Mouse (Mus musculus): ENCODE data around the gene Wdr93.

Wdr93 gene

DNA sequence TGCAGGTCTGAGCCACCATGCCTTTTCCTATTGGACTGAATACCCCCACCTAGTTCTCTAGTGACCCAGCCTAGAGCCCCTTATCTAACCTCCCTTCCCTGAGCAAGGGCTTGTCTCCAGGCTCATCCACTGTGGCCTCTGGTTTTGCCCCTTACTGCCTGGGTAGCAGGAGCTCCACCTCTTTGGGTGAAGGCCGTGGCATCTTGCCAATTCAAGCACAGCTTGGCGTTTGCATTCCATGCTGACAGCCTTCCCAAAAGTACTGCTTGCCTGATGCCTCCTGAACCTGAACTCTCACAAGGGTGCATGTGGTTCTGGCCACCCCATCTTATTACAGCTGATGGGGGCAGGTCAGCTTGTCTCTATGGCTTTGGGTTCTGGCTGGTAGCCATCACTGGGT is 60.9 kb downstream of the Wdr93 start:
- no peak for DNase-seq

DNA sequence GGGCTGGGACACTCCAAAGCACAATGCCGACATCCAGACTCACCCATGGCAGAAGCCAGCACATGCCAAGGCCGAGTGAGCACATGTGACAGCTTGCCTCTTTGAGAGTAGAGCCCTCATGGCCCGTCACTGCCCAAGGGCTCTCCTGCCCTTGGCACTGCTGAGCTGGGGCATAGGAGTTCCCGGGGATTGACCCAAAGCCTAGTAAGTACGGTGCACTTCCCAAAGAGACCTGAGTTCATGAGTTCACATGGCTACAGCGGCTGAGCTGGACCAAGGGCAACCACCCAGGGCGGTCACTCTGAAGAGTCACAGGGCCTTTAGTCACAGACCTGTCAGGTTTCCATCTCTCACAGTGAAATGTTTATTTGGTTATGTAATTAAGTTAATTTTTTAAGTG is 65.6 kb downstream of the Wdr93 start:
- no peak for DNase-seq

DNA sequence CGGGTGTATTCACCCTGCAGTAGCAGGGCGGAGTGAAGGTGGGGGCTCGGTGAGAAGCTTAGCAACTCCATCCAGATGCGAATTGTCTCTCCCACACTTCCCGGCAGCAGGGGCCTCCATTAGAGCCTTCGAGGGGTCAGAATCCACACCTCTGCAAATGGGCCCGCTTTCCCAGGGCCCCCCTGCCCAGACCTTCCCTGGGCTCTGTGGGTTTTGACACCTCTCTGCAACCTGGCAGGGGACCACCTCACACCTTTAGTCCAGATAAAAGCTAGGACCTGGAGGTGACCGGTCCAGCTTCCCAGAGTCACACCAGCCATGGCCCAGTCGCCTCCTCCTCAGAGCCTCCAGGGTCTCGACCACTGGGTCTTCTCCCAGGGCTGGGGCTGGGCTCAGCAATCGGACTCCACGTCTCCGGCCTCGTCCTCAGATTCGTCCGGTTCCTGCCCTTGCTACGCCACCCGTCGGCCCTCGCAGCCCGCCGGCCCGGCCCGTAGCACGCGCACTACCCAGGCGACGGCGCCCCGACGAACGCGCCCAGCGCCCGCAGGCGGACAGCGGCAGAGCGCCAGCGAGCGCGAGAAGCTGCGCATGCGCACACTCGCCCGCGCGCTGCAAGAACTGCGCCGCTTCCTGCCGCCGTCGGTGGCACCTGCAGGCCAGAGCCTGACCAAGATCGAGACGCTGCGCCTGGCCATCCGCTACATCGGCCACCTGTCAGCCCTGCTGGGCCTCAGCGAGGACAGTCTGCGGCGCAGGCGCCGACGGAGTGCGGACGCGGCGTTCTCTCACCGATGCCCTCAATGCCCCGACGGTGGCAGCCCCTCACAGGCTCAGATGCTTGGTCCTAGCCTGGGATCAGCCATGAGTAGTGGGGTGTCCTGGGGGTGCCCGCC is 67.9 kb downstream of the Wdr93 start, which contains the start of gene Mesp2:
TSS of gene Mesp2 (plus strand) at position 117 of the 896 bp plus-strand sequence.
- DNase-seq, result no peak

DNA sequence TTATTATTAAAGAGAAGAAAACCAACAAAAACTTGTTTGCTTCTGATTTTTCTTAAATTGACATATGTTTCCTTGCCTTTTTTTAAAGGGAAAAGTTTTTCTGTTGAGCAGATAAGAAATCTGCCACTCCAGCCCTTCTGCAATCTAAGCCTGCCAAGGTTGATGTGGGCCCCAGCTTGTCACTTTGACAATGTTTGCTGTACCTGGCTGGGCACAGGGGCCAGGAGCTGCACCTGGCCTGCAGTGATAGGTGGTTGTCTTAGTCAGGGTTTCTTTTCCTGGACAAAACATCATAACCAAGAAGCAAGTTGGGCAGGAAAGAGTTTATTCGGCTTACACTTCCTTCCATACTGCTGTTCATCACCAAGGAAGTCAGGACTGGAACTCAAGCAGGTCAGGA is 70.4 kb downstream of the Wdr93 start:
- no peak for DNase-seq

DNA sequence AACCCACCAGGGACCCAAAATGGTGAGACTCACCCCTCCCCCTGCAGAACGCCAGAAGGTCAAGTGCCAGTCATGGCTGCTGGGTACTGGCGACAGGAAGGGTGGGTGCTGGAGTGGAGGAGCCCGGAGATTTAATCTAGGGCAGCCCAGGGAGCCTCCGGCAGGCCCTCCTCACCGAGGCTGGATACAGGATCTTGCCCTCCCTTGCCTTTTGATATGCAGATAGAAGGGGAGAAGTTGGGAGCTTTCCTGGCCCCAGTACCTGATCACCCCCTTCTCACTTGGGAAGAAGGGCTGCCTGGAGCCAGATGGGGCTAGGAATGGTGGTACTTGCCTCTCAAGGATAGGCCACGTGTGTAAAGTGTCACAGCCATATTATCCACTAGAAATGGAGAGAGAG is 75.4 kb downstream of the Wdr93 start:
- no peak for DNase-seq

DNA sequence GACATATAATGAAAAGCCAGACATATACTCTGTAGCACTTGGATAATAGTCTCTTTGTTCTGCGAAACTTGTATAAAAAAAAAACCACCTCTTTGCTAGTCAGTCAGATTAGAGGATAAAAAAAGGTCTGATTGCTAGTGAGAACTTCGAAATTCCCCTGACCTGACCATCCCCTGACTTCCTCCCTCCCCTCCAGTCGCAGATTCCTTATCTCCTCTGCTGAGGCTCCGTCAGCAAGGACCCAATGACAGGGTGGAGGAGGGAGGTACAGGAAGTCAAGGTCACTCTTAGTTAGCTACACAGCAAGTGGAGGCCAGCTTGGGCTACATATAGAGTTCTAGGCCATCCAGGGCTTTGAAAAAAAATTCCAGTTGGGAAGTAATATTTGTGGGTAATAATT is 76.6 kb downstream of the Wdr93 start:
- no peak for DNase-seq

DNA sequence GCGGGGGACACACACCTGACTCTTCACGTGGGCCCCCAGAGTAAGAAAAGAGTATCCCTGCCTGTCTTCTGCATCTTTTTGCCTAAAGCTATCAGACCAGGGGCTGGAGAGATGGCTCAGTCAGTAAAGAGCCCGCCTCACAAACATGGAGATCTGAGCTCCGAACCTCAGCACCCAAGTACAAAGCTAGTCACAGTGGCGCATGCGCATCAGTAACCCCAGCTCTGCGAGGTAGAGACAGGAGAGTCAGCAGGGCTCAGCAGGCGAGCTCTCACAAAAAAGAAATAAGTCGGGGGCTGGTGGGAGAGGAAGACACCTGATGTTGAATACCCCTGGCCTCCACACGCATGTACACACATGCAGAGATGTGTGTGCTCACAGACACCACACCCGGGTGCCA is 77.0 kb downstream of the Wdr93 start:
- DNase-seq, result no peak

DNA sequence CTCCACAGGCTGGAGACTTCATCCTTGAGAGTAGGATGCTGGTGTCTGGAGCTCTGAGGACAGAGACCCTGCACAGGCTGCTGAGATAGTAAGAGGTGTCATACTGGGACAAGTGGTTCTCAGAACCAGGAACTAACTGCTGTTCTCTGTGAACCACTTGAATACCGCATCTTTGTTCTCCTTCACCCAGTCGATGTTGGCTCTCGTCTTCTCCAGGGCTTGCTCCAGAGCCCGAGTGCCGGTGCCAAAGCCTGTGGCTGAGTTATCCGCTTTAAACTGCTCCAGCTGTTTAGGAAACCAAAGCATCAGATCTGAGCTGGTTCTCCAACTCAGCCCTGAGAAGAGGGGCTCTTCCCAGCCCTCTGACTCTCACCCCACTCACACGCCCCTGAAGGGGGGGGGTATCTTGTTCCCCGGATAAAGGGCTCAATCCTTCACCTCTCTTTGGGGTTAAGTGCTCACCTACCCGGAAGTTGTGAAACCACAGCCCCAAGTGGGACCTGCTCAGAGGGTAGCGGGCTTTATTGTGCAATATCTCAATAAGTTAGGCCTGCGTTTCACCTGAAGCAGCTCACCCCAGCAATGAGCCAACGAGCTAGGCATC is 79.2 kb downstream of the Wdr93 start:
- no peak for DNase-seq

DNA sequence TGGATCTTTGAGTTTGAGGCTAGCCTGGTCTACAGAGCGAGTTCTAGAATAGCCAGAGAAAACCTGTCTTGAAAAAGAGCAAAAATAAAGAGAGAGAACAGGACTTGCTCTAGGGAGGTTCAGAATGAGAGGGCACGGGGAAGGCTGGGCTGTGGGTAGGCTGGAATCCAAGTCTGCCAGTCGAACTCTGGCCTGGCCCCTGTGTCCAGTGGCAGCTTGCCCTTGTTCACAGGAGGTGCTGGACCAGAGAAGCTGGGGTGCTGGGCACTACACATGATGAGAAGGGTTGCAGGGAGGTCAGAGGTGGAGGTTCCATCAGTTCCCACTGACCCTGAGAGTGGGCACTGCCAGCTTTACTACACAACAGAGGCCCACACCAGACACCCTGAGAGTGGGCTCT is 85.4 kb downstream of the Wdr93 start:
- DNase-seq, result no peak

DNA sequence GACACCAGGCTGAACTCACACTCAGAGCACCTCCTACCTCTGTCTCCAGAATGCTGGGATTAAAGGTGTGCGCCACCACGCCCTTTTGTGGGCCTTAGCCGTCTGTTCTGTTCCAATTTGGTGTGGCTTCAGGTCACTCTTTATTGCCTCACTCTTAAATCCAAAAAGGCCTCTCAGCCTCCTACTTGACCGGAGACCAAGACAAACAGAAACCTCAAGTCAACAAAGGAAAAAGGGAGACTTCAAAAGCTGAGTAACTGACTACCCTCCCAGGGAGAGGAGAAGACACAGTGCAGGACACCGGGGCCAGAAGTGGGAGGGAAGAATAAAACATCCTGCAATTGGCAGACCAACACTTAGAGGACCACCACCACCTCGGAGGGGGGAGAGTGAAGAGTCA is 88.2 kb downstream of the Wdr93 start:
- DNase-seq, result no peak

DNA sequence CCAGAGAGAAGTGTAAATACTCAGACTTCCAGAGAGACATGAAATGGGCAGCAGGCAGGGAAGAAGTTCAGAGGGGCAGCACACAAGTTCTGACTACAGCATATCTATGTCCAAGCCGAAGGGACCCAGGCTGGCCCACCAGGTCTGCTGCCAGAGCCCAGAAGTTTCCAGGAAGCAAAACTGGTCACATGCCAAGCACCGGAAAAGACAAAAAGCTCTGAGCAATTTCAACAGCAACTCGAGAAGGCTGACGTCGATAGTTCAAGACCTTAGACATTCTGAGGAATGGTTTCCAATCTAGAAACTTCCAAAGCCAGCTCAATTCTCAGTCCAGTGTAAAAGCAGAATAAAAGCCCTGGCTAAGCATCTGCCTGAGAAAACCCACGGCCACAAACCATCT is 88.6 kb downstream of the Wdr93 start:
- no peak for DNase-seq

DNA sequence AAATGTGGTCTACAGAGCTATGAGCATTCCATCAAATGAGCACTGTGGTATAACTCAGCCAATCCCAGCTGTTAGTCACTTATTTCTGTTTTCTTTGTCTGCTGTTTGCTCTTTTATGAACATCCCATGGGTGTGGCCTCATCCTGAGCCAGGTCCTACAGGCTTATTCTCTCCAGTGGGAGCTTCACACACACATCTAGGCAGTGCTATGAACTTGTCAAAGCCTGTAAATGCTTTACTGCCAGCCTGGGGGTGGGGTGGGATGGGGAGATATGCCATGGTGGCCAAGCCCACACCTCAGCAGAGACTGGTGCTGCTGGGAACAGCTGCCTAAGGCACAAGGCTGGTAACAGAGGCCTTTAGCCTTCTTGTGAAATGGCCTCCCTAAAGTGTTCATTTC is 90.0 kb downstream of the Wdr93 start:
- no peak for DNase-seq

DNA sequence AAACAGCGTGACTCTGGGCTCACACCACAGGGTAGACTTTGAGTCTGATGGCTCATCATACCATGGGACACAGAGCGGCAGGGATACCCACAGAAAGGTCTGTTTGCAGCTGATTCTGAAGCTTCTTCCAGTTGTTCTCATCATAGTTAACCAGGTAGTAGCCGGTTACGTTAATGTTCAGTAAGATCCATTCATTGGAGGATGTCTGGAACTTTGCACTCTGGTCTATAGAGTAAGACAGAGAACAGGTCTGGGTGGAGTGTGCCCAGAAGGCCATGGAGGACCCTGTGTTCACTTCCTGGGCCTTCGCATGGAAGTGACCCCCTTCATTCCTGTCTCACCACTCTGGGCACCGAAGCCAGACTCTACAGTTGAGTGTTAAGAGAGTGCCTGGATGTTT is 92.2 kb downstream of the Wdr93 start:
- no peak for DNase-seq
